Mouse (Mus musculus) liver, embryonic 15.5 days (tissue): ENCODE data around the gene Socs4. TPM values are rescaled to one million over a fixed set of nuclear protein-coding genes. Genes with fewer than 3 reads are reported as not detected.

Experiments
- ATAC-seq: fragments of 200-750 bp; cut with Nextera tagmentation; 2 replicates; pipeline ENCODE4 v1.8.0; 2017; ENCODE audit warnings: moderate number of reproducible peaks, mild to moderate bottlenecking, moderate library complexity; ENCODE audit not compliant: insufficient read depth
- H3K27ac ChIP-seq: fragments of 300-500 bp; sonication (generic); replicated peaks from 2 replicates; pipeline ENCODE4 v1.5.1; 2015; ENCODE audit warnings: mild to moderate bottlenecking, inconsistent platforms
- H3K27me3 ChIP-seq: fragments of 300-500 bp; sonication (generic); 2 replicates; pipeline ENCODE4 v1.6.1; 2015; ENCODE audit warnings: mild to moderate bottlenecking, inconsistent platforms
- H3K36me3 ChIP-seq: fragments of 300-500 bp; sonication (generic); replicated peaks from 2 replicates; pipeline ENCODE4 v1.6.1; 2015; ENCODE audit warnings: moderate library complexity, mild to moderate bottlenecking, inconsistent platforms
- H3K4me1 ChIP-seq: fragments of 300-500 bp; sonication (generic); replicated peaks from 2 replicates; pipeline ENCODE4 v1.6.1; 2015; ENCODE audit warnings: inconsistent platforms
- H3K4me2 ChIP-seq: fragments of 300-500 bp; sonication (generic); 2 replicates; pipeline ENCODE4 v1.6.1; 2015; ENCODE audit warnings: moderate library complexity, mild to moderate bottlenecking, inconsistent platforms
- H3K4me3 ChIP-seq: fragments of 300-500 bp; sonication (generic); replicated peaks from 2 replicates; pipeline ENCODE4 v1.5.1; 2015; ENCODE audit warnings: mild to moderate bottlenecking, inconsistent platforms
- H3K9ac ChIP-seq: fragments of 300-500 bp; sonication (generic); 2 replicates; pipeline ENCODE4 v1.6.1; 2015; ENCODE audit warnings: moderate library complexity, mild to moderate bottlenecking, inconsistent platforms
- H3K9me3 ChIP-seq: fragments of 300-500 bp; sonication (generic); replicated peaks from 2 replicates; pipeline ENCODE4 v1.6.1; 2016; ENCODE audit warnings: inconsistent platforms
- WGBS: fragments of 180-500 bp; shearing (Covaris S2); methylation state at CpG from one replicate; pipeline ENCODE4 v1.1.7; 2015; ENCODE audit warnings: mixed read lengths; ENCODE audit not compliant: insufficient replicate concordance; 5-methylcytosine and 5-hydroxymethylcytosine counted together
- polyA plus RNA-seq: library from polyadenylated mRNA; unstranded; fragments of >200 nt; fragmentation: Nextera tagmentation; extraction: Ambion mirVana; gene quantifications from 2 replicates; pipeline ENCODE4 v1.2.1, GENCODE M21; 2015

Socs4 gene
- polyA plus RNA-seq, 1 experiment from 2014 or later = 2.0 TPM

GRCm38 (mm10) chr14:47287021-47287420 is 10.3 kb downstream of the Socs4 start:
- 59% methylated on average over 5 of the region's 5 CpGs for WGBS
- Histone ChIP-seq H3K4me2 (no peak overlapping the region), H3K9me3 (no peaks in the 10 kb centered on the region), H3K9ac (no peak overlapping the region), H3K27ac (no peak overlapping the region), H3K36me3 (peaks cover 32% of the 10 kb centered on the region), H3K27me3 (no peaks in the 10 kb centered on the region), H3K4me1 (peaks cover 30% of the 10 kb centered on the region), H3K4me3 (no peak overlapping the region)
- no peak for ATAC-seq

GRCm38 (mm10) chr14:47291772-47292171 is 15.0 kb downstream of the Socs4 start:
- no peak overlapping the region for H3K27ac ChIP-seq
- no peak for ATAC-seq
- 88% methylated on average over 1 of the region's 1 CpGs for WGBS

GRCm38 (mm10) chr14:47294136-47294535 is 17.4 kb downstream of the Socs4 start:
- WGBS = 61% methylated on average over 4 of the region's 4 CpGs
- no peaks in the 10 kb centered on the region for H3K9me3 ChIP-seq
- no peak overlapping the region for H3K4me2 ChIP-seq
- peaks cover 31% of the 10 kb centered on the region for H3K36me3 ChIP-seq
- H3K4me3 ChIP-seq = no peak overlapping the region
- H3K4me1 ChIP-seq = peaks cover 31% of the 10 kb centered on the region
- no peak overlapping the region for H3K9ac ChIP-seq
- H3K27ac ChIP-seq = 0 out of 2 replicates have a peak overlapping the region, but pooled peaks have one; percentile 15
- no peaks in the 10 kb centered on the region for H3K27me3 ChIP-seq
- no peak for ATAC-seq

More at GRCm38 (mm10) chr14:47291772-47292171, 15.0 kb downstream of the Socs4 start:
- H3K9me3 ChIP-seq = no peaks in the 10 kb centered on the region
- peaks cover 34% of the 10 kb centered on the region for H3K36me3 ChIP-seq
- H3K9ac ChIP-seq = no peak overlapping the region
- H3K4me1 ChIP-seq = peaks cover 19% of the 10 kb centered on the region
- no peaks in the 10 kb centered on the region for H3K27me3 ChIP-seq
- H3K4me2 ChIP-seq = no peak overlapping the region
- H3K4me3 ChIP-seq = no peak overlapping the region

- Histone ChIP-seq H3K4me3 (no peak overlapping the region), H3K36me3 (peaks cover 23% of the 10 kb centered on the region; the same call in 1 of the 2 replicates), H3K27me3 (no peaks in the 10 kb centered on the region), H3K4me1 (peaks cover 50% of the 10 kb centered on the region), H3K9ac (no peak overlapping the region), H3K4me2 (peak overlapping the region; percentile 29), H3K9me3 (no peaks in the 10 kb centered on the region), H3K27ac (peak overlapping the region; percentile 69)
- 50% methylated on average over 2 of the region's 2 CpGs for WGBS
- no peak for ATAC-seq
These were observed 19.5 kb downstream of the Socs4 start for GRCm38 (mm10) chr14:47296232-47296631.

GRCm38 (mm10) chr14:47297785-47298407 is 21.2 kb downstream of the Socs4 start, which contains the start of gene Mapk1ip1l:
Gene Mapk1ip1l, plus strand, starts transcription at chr14:47298266.
- peaks cover 57% of the 10 kb centered on the region for H3K4me1 ChIP-seq
- peak within 1 kb of the TSS; percentile 78 for H3K4me2 ChIP-seq
- peak; percentile 81 for ATAC-seq
- H3K9ac ChIP-seq = peak within 1 kb of the TSS; percentile 98
- no peaks in the 10 kb centered on the region for H3K9me3 ChIP-seq
- WGBS = 1% methylated on average over 34 of the region's 34 CpGs
- peak within 1 kb of the TSS; percentile 91 for H3K27ac ChIP-seq
- peaks cover 17% of the 10 kb centered on the region for H3K36me3 ChIP-seq
- H3K4me3 ChIP-seq = peak within 1 kb of the TSS; percentile 96
- H3K27me3 ChIP-seq = no peaks in the 10 kb centered on the region

- Histone ChIP-seq H3K4me2 (peak overlapping the region; percentile 78), H3K27me3 (no peaks in the 10 kb centered on the region), H3K36me3 (peaks cover 18% of the 10 kb centered on the region), H3K27ac (peak overlapping the region; percentile 91), H3K9me3 (no peaks in the 10 kb centered on the region), H3K4me3 (peak overlapping the region; percentile 96), H3K9ac (peak overlapping the region; percentile 98), H3K4me1 (peaks cover 62% of the 10 kb centered on the region)
- WGBS = under 1% methylated on average over 38 of the region's 38 CpGs
- ATAC-seq = peak; percentile 47
These were observed 21.7 kb downstream of the Socs4 start for GRCm38 (mm10) chr14:47298408-47298792.

GRCm38 (mm10) chr14:47298819-47299261 is 22.1 kb downstream of the Socs4 start:
- H3K4me1 ChIP-seq = peaks cover 63% of the 10 kb centered on the region
- 0% methylated on average over 15 of the region's 15 CpGs for WGBS

GRCm38 (mm10) chr14:47302885-47303680 is 26.4 kb downstream of the Socs4 start:
- no peaks in the 10 kb centered on the region for H3K9me3 ChIP-seq
- H3K4me3 ChIP-seq = no peak overlapping the region
- no peak overlapping the region for H3K4me2 ChIP-seq
- ATAC-seq = no peak
- H3K27me3 ChIP-seq = no peaks in the 10 kb centered on the region
- H3K36me3 ChIP-seq = peaks cover 35% of the 10 kb centered on the region
- H3K9ac ChIP-seq = no peak overlapping the region
- 78% methylated on average over 14 of the region's 14 CpGs for WGBS
- no peak overlapping the region for H3K27ac ChIP-seq
- peaks cover 69% of the 10 kb centered on the region for H3K4me1 ChIP-seq

More at GRCm38 (mm10) chr14:47298819-47299261, 22.1 kb downstream of the Socs4 start:
- ATAC-seq = peak; percentile 45
- no peaks in the 10 kb centered on the region for H3K9me3 ChIP-seq
- H3K27me3 ChIP-seq = no peaks in the 10 kb centered on the region
- H3K9ac ChIP-seq = peak overlapping the region; percentile 98
- H3K27ac ChIP-seq = peak overlapping the region; percentile 91
- peak overlapping the region; percentile 78 for H3K4me2 ChIP-seq
- peak overlapping the region; percentile 96 for H3K4me3 ChIP-seq
- peaks cover 20% of the 10 kb centered on the region for H3K36me3 ChIP-seq

- H3K9me3 ChIP-seq = no peaks in the 10 kb centered on the region
- no peak for ATAC-seq
- no peak overlapping the region for H3K4me2 ChIP-seq
- 77% methylated on average over 6 of the region's 6 CpGs for WGBS
- H3K36me3 ChIP-seq = peaks cover 43% of the 10 kb centered on the region
- H3K4me1 ChIP-seq = peaks cover 59% of the 10 kb centered on the region
- no peaks in the 10 kb centered on the region for H3K27me3 ChIP-seq
- H3K9ac ChIP-seq = no peak overlapping the region
- H3K27ac ChIP-seq = no peak overlapping the region
- no peak overlapping the region for H3K4me3 ChIP-seq
These were observed 28.2 kb downstream of the Socs4 start for GRCm38 (mm10) chr14:47304814-47305405.

- peaks cover 49% of the 10 kb centered on the region for H3K4me1 ChIP-seq
- no peak overlapping the region for H3K4me2 ChIP-seq
- H3K4me3 ChIP-seq = no peak overlapping the region
- H3K27me3 ChIP-seq = no peaks in the 10 kb centered on the region
- no peak for ATAC-seq
- H3K9ac ChIP-seq = no peak overlapping the region
- WGBS = 71% methylated on average over 4 of the region's 4 CpGs
- no peaks in the 10 kb centered on the region for H3K9me3 ChIP-seq
- no peak overlapping the region for H3K27ac ChIP-seq
- peaks cover 48% of the 10 kb centered on the region for H3K36me3 ChIP-seq
These were observed 29.2 kb downstream of the Socs4 start for GRCm38 (mm10) chr14:47305933-47306332.

GRCm38 (mm10) chr14:47307669-47308068 is 30.9 kb downstream of the Socs4 start:
- Histone ChIP-seq H3K9me3 (no peaks in the 10 kb centered on the region), H3K4me2 (no peak overlapping the region), H3K4me1 (peaks cover 41% of the 10 kb centered on the region), H3K9ac (no peak overlapping the region), H3K27ac (no peak overlapping the region), H3K4me3 (no peak overlapping the region), H3K27me3 (no peaks in the 10 kb centered on the region), H3K36me3 (peaks cover 54% of the 10 kb centered on the region)
- no peak for ATAC-seq
- 78% methylated on average over 3 of the region's 3 CpGs for WGBS
